Mouse (Mus musculus) CH12.LX (cell line): ENCODE results near the gene Nemp2. TPM values are rescaled to one million over a fixed set of nuclear protein-coding genes. Genes with fewer than 3 reads are reported as not detected.

ENCODE experiments used
- DNase-seq: peaks from one replicate; pipeline ENCODE4 v3.0.0-alpha.2; 2013; ENCODE audit errors: extremely low read depth
- H3K27ac ChIP-seq: 2 replicates; pipeline ENCODE4 v1.5.1; 2012; ENCODE audit warnings: low read depth, mild to moderate bottlenecking, control low read depth, moderate library complexity; ENCODE audit not compliant: insufficient read depth
- H3K27me3 ChIP-seq: replicated peaks from 2 replicates; pipeline ENCODE3; 2012; ENCODE audit warnings: inconsistent platforms
- H3K36me3 ChIP-seq, 2 experiments: replicated peaks in 1 of 2; 2 replicates each; pipeline versions ENCODE3 to v1.6.1; 2012; ENCODE audit warnings: inconsistent platforms in 1 of 2, low read length in 1 of 2, mild to moderate bottlenecking in 1 of 2, mixed read lengths in 1 of 2, moderate library complexity in 1 of 2; ENCODE audit not compliant: control insufficient read depth in 1 of 2, insufficient read depth in 1 of 2
- H3K4me1 ChIP-seq, 2 experiments: 2 replicates each; pipeline ENCODE4 v1.6.1; 2012; ENCODE audit warnings: inconsistent platforms in 1 of 2, moderate library complexity in 1 of 2; ENCODE audit not compliant: insufficient read depth in 2 of 2, control insufficient read depth in 1 of 2
- H3K4me2 ChIP-seq: 2 replicates; pipeline ENCODE4 v1.6.1; 2012; ENCODE audit warnings: low read depth, mild to moderate bottlenecking, control low read depth; ENCODE audit not compliant: poor library complexity, insufficient read depth, severe bottlenecking
- H3K4me3 ChIP-seq, 3 experiments: fragments of 150-350 bp in 1 of 3; sonication (generic) in 1 of 3; replicated peaks in 1 of 3; 2 replicates each; pipeline versions ENCODE3 to v1.5.1; 2011 to 2012; ENCODE audit warnings: low read depth in 2 of 3, low read length in 2 of 3, mild to moderate bottlenecking in 2 of 3, moderate library complexity in 2 of 3, control low read depth in 1 of 3, improper control_type of control experiment in 1 of 3, inconsistent platforms in 1 of 3, mixed read lengths in 1 of 3; ENCODE audit not compliant: poor library complexity in 1 of 3
- H3K79me2 ChIP-seq: replicated peaks from 2 replicates; pipeline ENCODE4 v1.6.1; 2012; ENCODE audit warnings: mild to moderate bottlenecking, moderate library complexity; ENCODE audit not compliant: control insufficient read depth, poor library complexity, insufficient read depth, severe bottlenecking; ENCODE audit errors: extremely low read depth
- H3K9ac ChIP-seq: 2 replicates; pipeline ENCODE4 v1.6.1; 2012; ENCODE audit warnings: low read depth, mild to moderate bottlenecking, control low read depth, moderate library complexity; ENCODE audit not compliant: insufficient read depth
- H3K9me3 ChIP-seq: replicated peaks from 2 replicates; pipeline ENCODE3; 2012; ENCODE audit warnings: low read length, inconsistent platforms, mixed read lengths
- BHLHE40 ChIP-seq: IDR thresholded peaks from 2 replicates; pipeline ENCODE4 v1.6.1; 2011; ENCODE audit warnings: mild to moderate bottlenecking, low read depth, low read length, improper control_type of control experiment
- CHD1 ChIP-seq: IDR thresholded peaks from 2 replicates; pipeline ENCODE4 v1.6.1; 2012; ENCODE audit warnings: low read depth, low read length, improper control_type of control experiment, inconsistent platforms
- CTCF ChIP-seq, 2 experiments: IDR thresholded peaks in 1 of 2; conservative IDR thresholded peaks in 1 of 2; 2 replicates each; pipeline ENCODE4 v1.5.1; 2011 to 2012; ENCODE audit warnings: low read depth in 2 of 2, low read length in 2 of 2, improper control_type of control experiment in 1 of 2, inconsistent platforms in 1 of 2, mild to moderate bottlenecking in 1 of 2, moderate library complexity in 1 of 2
- ELF1 ChIP-seq: IDR thresholded peaks from 2 replicates; pipeline ENCODE4 v1.6.1; 2014; ENCODE audit warnings: low read depth, mild to moderate bottlenecking, inconsistent platforms, low read length, improper control_type of control experiment
- EP300 ChIP-seq: IDR thresholded peaks from 2 replicates; pipeline ENCODE4 v1.6.1; 2011; ENCODE audit warnings: low read length, improper control_type of control experiment
- ETS1 ChIP-seq: conservative IDR thresholded peaks from 2 replicates; pipeline ENCODE4 v1.6.1; 2012; ENCODE audit warnings: low read depth, mild to moderate bottlenecking, inconsistent platforms, low read length, improper control_type of control experiment, moderate library complexity
- IRF4 ChIP-seq: IDR thresholded peaks from 2 replicates; pipeline ENCODE4 v1.6.1; 2014; ENCODE audit warnings: low read depth, mild to moderate bottlenecking, inconsistent platforms, low read length, improper control_type of control experiment
- JUN ChIP-seq: IDR thresholded peaks from 2 replicates; pipeline ENCODE4 v1.6.1; 2011; ENCODE audit warnings: low read depth, mild to moderate bottlenecking, low read length, improper control_type of control experiment, moderate library complexity; ENCODE audit not compliant: insufficient read depth
- JUND ChIP-seq: conservative IDR thresholded peaks from 2 replicates; pipeline ENCODE4 v1.6.1; 2011; ENCODE audit warnings: low read depth, low read length, improper control_type of control experiment
- MEF2A ChIP-seq: IDR thresholded peaks from 2 replicates; pipeline ENCODE4 v1.6.1; 2014; ENCODE audit warnings: low read depth, mild to moderate bottlenecking, inconsistent platforms, low read length, improper control_type of control experiment, borderline replicate concordance
- MXI1 ChIP-seq: IDR thresholded peaks from 2 replicates; pipeline ENCODE4 v1.6.1; 2011; ENCODE audit warnings: mild to moderate bottlenecking, low read depth, low read length, improper control_type of control experiment
- MYC ChIP-seq: IDR thresholded peaks from 2 replicates; pipeline ENCODE4 v1.6.1; 2011; ENCODE audit warnings: low read depth, mild to moderate bottlenecking, improper control_type of control experiment, low read length
- NELFE ChIP-seq: IDR thresholded peaks from 2 replicates; pipeline ENCODE4 v1.6.1; 2011; ENCODE audit warnings: low read depth, low read length, improper control_type of control experiment
- PAX5 ChIP-seq: IDR thresholded peaks from 2 replicates; pipeline ENCODE4 v1.6.1; 2012; ENCODE audit warnings: low read length, inconsistent platforms, mixed read lengths
- POLR2A ChIP-seq: IDR thresholded peaks from 2 replicates; pipeline ENCODE4 v1.6.1; 2011; ENCODE audit warnings: low read depth, mild to moderate bottlenecking, improper control_type of control experiment, low read length
- POLR2AphosphoS2 ChIP-seq: IDR thresholded peaks from 2 replicates; pipeline ENCODE4 v1.6.1; 2011; ENCODE audit warnings: low read depth, low read length, improper control_type of control experiment
- RAD21 ChIP-seq: IDR thresholded peaks from 2 replicates; pipeline ENCODE4 v1.6.1; 2011; ENCODE audit warnings: low read depth, mild to moderate bottlenecking, low read length, improper control_type of control experiment, moderate library complexity
- TCF12 ChIP-seq: IDR thresholded peaks from 2 replicates; pipeline ENCODE4 v1.6.1; 2014; ENCODE audit warnings: low read depth, mild to moderate bottlenecking, inconsistent platforms, low read length, improper control_type of control experiment
- ZMIZ1 ChIP-seq: IDR thresholded peaks from 2 replicates; pipeline ENCODE4 v1.6.1; 2012; ENCODE audit warnings: low read depth, mild to moderate bottlenecking, inconsistent platforms, low read length, improper control_type of control experiment
- dilution Hi-C: fragments of 300-500 bp; cut with MboI; formaldehyde crosslinking; loops from 2 replicates; pipeline ENCODE4 v1.14.3; 2020; ENCODE audit warnings: low sequenced_read_pairs; ENCODE audit not compliant: extremely low pct_unique_long_range_greater_than_20kb, extremely low pct_ligation_motif_present
- in situ Hi-C: fragments of 300-500 bp; cut with MboI; formaldehyde crosslinking; loops from 3 replicates; pipeline ENCODE4 v1.14.3; 2019; ENCODE audit warnings: low sequenced_read_pairs, low pct_ligation_motif_present, low pct_unique_long_range_greater_than_20kb, mixed read lengths
- polyA plus RNA-seq: library from polyadenylated mRNA; unstranded; fragments of >175 nt; gene quantifications from 2 replicates; pipeline ENCODE4 v1.2.1, GENCODE M21; 2012; ENCODE audit warnings: low read depth; ENCODE audit not compliant: insufficient read length
- total RNA-seq, 2 experiments: library from RNA; depleted of rRNA; stranded (reverse); fragments of 300-350 nt in 1 of 2; fragments of >200 nt in 1 of 2; gene quantifications; 2 replicates each; pipeline ENCODE4 v1.2.3; 2012 to 2014

Nemp2 gene
- total and polyA plus RNA-seq, 3 experiments, result 11.2 to 20.1 (median 13.3) TPM

GRCm38 (mm10) chr1:52639090-52639489 lies 8.6 kb downstream of the Nemp2 start:
- in situ Hi-C loops (loop anchor here (25.0 kb wide), 4 partner anchors 223 to 527 kb away; partner anchors contain the start of gene Stat1), dilution Hi-C loops (no loop called here)
- H3K4me3 ChIP-seq, result no peak overlapping the region
- H3K9ac ChIP-seq, result no peak overlapping the region
- H3K4me2 ChIP-seq, result peak overlapping the region; percentile 25; the same call in 1 of the 2 replicates
- H3K9me3 ChIP-seq, result no peaks in the 10 kb centered on the region
- H3K27me3 ChIP-seq, result no peaks in the 10 kb centered on the region
- TF ChIP-seq ETS1 (peak; percentile 80), TCF12 (peak; percentile 19; the same call in 1 of the 2 replicates), MXI1 (no peak), MYC (0 out of 2 replicates have a peak, but pooled peaks have one; percentile 33), ELF1 (0 out of 2 replicates have a peak, but pooled peaks have one; percentile 10), BHLHE40 (0 out of 2 replicates have a peak, but pooled peaks have one; percentile 19), EP300 (peak; percentile 52; the same call in 1 of the 2 replicates), ZMIZ1 (no peak), JUND (peak; percentile 59; the same call in 1 of the 2 replicates)
- peak; percentile 81 for DNase-seq
- H3K36me3 ChIP-seq, result peaks cover 13 to 81% of the 10 kb centered on the region in 2 experiments
- 0 out of 2 replicates have a peak overlapping the region, but pooled peaks have one; percentile 13 for H3K27ac ChIP-seq
- peaks cover 7 to 56% of the 10 kb centered on the region in 2 experiments; a peak in 3 of 4 replicates for H3K4me1 ChIP-seq
- H3K79me2 ChIP-seq, result 0 out of 2 replicates have a peak, but pooled peaks cover 2% of the 10 kb centered on the region

GRCm38 (mm10) chr1:52640266-52640665 lies 9.8 kb downstream of the Nemp2 start:
- no peaks in the 10 kb centered on the region for H3K27me3 ChIP-seq
- no peak overlapping the region for H3K4me2 ChIP-seq
- in situ Hi-C loops (loop anchor here (25.0 kb wide), 4 partner anchors 222 to 528 kb away; partner anchors contain the start of gene Stat1), dilution Hi-C loops (no loop called here)
- TF ChIP-seq MEF2A (no peak), PAX5 (no peak), JUN (no peak), NELFE (no peak), RAD21 (no peak), IRF4 (no peak), POLR2AphosphoS2 (no peak), CTCF (conservative IDR thresholded peaks at IDR 0.05 in 1 of 2, IDR thresholded peaks at IDR 0.05 in 1 of 2; ENCODE audit: low read depth in 2 of 2, low read length in 2 of 2) (no peak), CHD1 (no peak), POLR2A (no peak)
- no peak overlapping the region for H3K27ac ChIP-seq
- DNase-seq, result no peak
- H3K4me3 ChIP-seq, result no peak overlapping the region
- H3K9ac ChIP-seq, result no peak overlapping the region
- H3K79me2 ChIP-seq, result 0 out of 2 replicates have a peak, but pooled peaks cover 2% of the 10 kb centered on the region
- H3K9me3 ChIP-seq, result no peaks in the 10 kb centered on the region
- peaks cover 13 to 81% of the 10 kb centered on the region in 2 experiments for H3K36me3 ChIP-seq
- H3K4me1 ChIP-seq, result peaks cover 7 to 44% of the 10 kb centered on the region in 2 experiments; a peak in 3 of 4 replicates
